Mouse (Mus musculus) kidney, adult 11 months (tissue): ENCODE measurements around the gene Sars.

ENCODE experiments used
- DNase-seq: peaks from one replicate; pipeline ENCODE4 v3.0.0; 2022

The Sars gene

DNA sequence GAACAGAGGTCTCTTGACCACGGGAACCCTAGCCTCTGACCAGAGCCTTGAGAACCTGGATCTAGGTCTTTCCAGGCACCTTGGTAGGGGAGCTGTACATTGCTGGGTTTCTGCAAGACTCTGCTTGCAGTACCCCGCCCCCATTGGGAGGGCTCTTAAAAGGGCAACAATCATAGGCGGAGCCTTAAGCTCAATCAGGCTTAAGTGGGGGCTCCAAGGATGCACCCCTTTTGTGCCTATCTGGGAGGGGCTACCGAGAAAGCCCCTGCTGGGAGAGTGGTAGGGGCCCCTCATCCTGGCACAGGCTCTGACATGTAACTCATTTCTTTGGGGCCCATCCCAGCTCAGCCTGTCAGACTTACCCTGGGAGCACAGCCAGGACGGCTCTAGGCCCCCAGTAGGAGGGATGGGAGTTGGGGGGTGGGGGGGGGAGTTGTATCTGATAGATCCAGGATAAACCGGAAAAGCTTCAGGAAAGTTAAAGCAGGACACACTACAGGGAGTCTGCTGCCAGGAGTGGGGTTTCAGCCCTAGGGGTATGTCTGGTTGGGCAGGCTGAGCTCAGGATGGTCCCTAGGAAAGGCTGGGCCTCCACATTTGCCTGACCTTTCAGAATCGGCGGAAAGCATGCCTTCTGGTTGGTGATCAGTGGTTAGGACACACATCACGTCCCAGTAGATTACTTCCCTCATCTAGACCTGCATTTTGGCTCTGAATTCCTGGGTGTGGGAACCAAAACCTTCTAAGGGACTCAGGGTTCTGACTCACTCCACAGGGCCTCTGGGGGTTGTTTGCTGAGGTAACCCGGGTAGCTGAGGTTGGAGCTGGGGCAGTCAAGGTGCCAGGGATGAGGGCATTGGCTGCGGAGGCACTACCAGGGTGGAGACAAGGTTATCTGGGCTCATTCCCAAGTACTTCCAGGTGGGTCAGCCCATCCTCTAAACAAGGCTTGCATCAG lies 20.9 kb downstream of the Sars start:
- DNase-seq, result peak; percentile 56

DNA sequence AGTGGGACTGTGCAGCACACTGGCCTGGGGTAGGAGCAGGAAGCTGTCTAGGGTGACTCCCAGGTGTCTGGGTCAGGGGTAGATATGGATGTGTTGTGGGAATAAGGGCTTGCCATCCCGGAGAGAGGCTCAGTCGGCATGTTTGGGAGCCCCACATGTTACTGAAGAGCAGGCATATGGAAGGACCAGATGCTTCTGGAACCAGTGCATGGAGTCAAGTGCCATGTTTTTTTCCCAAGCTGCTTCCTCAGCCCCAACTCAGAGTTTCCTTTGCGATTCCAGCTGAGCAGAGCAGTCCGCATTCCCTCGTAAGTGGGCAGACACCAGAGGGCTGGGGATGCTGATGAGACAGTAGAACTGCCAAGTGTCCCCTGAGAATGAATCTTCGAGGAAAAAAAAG lies 22.0 kb downstream of the Sars start:
- DNase-seq, result no peak

- DNase-seq, result peak; percentile 71
Measured at GRCm38 (mm10) chr3:108415831-108416223, 29.2 kb downstream of the Sars start.

DNA sequence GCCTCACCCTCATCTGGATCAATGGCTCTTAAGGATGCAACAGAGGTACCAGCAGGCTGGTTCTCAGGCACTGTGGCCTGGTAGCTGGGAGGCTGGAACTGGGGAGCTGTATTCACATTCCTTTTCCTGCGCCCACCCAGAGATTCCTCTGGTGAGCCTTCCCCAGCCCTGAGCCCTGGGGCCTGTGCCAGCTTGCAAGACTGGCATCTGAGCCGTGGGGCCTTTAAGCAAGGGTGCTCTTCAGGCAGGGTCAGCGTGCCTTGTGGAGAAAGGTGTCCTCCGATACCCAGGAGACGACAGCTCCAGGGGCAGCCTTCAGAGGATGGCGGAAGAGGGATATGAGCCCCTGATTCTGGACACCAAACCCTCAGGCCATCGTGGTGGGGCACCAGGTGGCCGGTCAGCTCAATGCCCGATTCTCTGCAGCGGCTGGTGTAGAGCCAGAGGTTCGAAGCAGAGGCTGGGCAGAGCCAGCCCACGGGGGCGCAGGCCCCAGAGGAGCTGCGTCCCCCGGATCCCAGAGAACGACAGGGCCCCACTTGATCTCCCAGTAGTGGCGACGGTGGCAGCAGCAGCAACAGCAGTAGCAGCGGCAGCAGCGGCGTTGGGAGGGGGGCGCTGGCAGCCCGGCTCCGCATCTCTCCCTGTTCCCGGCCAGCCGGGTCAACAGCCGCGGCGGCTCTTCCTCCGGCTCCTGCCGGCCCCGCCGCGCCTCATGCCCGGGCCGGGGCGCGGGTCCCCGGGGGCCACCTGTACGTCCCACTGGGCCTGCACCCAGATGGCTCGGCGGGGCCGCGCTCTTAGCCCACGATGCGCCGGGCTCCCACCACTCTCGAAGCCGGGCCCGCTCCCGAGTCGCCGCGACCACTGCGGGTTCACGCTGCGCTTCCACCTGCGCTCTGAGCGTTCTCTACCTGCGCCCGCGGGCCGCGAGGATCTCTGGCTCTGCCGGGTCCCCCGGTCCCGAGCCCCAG lies 29.9 kb downstream of the Sars start, which contains the start of gene Celsr2:
TSS of gene Celsr2 (minus strand) at position 696 of the 974 bp plus-strand sequence.
- no peak for DNase-seq

DNA sequence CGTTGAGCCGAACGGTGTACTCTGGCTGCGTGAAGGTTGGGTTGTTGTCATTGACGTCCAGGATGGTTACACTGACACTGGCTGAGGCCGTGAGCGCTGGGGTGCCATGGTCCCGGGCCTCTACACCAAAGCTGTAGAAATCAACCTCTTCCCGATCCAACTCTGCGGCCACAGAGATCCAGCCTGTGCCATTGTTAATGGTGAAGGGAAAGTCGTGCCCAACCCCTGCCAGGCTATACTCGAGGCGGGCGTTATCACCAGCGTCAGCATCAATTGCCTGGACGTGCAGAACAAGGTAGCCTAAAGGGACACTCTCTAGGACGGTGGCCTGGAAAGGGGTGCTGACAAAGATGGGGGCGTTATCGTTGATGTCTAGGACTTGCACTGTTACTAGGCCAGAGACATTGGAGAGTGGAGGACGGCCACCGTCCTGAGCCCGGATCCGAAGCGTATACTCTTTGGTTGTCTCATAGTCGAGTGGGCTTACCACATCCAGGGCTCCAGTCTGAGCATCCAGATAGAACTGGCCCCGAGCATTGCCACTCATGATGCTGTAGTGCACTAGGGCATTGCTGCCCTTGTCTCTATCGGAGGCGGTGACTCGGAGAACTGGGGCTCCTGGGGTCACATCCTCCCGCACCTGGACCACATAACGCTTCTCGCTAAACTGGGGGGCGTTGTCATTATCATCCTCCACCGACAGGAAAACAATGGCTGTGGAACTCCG lies 31.2 kb downstream of the Sars start:
- DNase-seq, result no peak

DNA sequence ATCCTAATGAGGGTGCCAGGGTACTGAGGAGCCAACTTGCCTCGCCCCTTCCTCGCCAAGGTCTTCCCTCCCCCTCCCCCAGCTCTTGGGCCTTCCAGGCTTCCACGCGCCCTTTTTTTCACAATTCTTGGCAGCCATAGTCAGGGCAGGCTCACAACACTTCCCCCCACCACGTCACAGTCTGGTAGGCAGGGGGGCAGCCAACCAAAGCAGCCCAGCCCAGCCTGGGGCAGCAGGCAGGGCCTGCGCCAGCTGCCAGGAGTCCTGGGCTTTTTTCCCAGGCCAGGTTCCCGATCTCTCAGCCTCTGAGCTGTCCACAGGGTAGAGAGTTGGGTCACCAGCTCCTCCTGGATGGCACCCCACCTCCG lies 33.3 kb downstream of the Sars start:
- DNase-seq, result peak; percentile 95

DNA sequence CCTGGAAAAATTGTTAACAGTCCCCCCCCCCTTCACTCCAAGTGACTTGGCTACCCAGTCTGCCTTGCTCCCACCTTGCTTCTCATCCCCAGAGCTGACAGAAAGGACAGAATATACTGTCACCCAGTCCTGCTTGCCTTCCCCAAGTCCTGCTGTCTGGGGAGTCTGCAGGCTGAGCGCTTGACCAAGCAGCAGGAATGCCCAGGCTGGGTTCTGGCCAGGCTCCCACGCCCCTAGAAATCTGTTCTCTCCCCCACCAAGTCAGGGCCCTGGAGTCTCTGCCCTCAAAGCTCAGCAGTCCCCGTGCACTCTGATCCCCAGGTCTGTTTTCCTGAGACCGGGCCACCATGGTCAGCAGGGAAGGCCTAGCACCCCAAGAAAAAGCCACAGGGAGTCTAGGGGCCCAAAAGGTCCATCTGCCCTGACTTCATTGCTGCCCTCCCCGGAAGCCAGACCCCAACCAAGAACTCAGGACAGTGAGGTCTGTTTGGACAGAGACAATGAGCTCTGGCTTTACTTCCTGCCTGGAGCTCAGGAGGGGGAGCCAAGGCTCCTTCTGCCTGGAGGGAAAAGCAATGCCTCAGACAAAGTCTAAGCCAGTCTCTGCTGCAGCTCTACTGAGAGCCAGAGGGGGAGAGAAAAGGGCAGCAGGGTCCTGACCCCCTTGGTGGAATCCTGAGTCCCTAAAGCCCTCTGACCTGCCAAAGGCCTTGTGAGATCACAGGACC lies 33.8 kb downstream of the Sars start:
- peak; percentile 93 for DNase-seq

- no peak for DNase-seq
Measured at GRCm38 (mm10) chr3:108410359-108410714, 34.7 kb downstream of the Sars start.

DNA sequence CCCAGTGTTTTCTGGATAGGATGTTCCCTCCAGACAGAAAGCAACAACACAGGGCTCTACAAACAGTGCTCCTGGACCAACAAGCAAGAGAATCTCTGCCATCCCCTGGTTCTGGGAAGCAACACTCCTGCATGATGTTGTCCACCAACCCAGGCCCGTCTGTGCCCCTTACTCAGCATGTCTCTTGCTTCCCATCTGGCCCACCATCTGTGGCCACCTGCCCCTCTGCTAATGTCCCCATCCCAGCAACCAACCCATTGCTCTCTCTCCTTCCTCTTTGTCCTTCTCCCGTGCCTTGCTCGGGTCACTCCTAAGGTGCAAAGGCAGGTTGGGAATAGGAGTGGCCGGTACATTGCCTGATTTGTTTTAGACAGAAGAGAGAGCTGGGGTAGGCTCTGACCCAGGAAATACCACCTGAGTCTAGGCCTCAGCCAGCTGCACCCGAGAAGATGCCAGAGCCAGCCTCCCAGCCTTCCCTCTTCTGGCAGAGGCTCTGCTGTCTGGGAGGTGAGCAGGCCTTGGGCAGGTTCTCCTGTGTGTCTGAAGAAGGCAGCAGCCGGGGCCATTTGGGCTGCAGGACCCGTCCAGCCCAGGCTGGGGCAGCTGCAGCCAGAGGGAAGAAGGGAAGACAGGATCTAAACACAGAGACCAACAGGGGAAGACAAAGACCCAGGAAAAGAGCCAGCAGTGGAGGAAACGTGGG lies 35.2 kb downstream of the Sars start:
- no peak for DNase-seq

DNA sequence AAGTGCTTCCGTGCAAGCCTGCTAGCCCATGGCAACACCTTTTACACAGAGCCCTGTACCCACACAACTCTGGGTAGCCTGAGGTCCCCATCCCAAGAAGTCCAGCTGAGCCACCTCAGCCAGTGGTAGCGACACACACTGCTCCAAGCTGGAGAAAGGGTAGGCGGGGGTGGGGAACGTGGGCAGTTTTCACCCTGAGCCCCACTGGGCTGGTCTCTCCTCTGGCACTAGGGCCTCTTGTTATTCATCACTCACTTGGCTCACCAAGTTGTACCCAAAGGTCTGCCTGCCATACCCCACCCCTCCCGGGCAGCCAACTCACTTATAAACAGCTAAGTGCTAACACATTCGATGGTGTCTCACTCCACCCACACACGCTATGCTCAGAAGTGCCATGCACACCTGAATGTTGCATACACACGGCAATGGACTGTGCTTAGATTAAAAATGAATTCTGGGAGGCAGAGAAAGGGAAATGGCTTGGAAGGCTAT lies 36.4 kb downstream of the Sars start:
- no peak for DNase-seq

GRCm38 (mm10) chr3:108406306-108406885 lies 38.6 kb downstream of the Sars start:
- no peak for DNase-seq

- DNase-seq, result no peak
Measured at GRCm38 (mm10) chr3:108405536-108406305, 39.3 kb downstream of the Sars start.

DNA sequence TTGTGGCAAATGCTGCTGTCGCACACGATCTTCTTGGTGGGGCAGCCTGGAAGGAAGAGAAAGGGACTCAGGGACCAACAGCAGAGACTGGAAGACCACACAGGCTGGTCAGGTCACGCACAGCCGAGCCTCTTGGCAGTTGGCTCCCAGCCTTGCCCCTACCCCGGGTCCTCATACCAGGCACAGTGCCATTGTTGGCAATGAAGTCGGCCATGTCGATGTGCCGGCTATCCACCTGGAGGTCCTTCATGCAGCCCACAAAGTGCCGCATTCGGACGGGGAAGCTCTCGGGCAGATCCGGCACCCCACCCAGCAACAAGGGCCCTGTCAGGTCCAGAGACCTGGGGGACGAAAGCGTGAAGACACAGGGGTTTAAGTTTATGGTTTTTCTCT lies 42.5 kb downstream of the Sars start:
- no peak for DNase-seq

DNA sequence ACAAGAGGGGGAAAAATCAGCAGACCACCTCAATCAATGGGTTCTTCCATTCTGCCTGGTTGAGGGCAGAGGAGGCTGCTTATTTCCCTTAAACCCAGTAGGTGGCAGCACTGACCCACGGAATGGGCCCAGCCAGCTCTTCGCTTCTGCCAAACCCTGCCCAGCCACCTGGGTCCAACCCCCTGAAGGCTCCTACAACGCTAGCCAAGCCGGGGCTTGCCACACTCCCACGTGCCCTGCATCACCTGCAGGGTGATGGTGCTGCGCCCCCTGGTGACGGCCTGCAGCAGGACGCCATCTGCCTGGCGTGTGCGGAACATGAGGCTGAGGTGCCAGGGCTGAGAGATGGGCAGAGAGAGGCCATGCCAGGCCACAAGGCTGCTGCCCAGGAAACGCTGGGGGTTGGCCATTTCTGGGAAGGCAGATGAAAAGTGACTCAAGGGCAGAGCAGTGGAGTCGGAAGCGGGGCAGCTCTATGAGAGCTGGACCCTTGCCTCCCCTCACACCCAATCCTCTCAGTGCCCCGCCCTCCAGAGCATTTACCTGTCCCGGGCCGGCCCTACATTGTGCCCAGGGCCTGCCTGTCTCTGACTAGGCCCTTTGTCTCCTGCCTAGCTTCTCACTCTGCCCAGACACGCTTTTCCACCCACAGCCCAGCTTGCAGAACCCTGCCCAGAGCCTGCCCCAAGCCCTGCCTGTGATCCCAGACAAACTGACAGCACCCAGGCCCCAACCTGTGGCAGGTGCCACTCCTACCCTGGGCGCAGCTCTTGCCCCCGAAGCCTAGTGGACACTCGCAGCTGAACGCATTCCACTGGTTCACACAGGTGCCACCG lies 43.1 kb downstream of the Sars start:
- peak; percentile 95 for DNase-seq

GRCm38 (mm10) chr3:108400442-108400841 lies 44.6 kb downstream of the Sars start:
- no peak for DNase-seq

- no peak for DNase-seq
Measured at GRCm38 (mm10) chr3:108398281-108398680, 46.7 kb downstream of the Sars start.

GRCm38 (mm10) chr3:108392793-108393192 lies 52.2 kb downstream of the Sars start:
- no peak for DNase-seq

DNA sequence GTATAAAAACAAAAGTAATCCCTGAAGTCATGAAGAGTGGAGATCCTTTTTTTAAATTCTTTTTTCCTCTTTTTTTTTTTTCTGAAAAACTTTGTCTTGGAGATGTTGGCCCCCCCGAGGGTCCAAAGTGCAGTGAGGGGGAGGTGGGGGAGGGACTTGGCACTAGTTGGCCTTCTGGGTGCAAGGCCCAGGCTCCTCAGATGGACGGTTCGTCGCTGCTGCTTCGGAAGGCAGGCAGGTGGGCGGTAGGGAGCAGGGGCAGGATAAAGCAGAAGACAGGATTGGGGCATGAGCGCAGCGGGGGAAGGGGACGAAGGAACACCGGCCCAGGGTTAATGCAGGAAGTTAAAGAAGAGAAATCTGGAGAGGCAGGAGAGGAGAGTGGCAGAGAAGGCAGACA lies 52.7 kb downstream of the Sars start:
- peak; percentile 80 for DNase-seq

- DNase-seq, result peak; percentile 93
Measured at GRCm38 (mm10) chr3:108389111-108389545, 55.9 kb downstream of the Sars start.
